Mouse (Mus musculus) stomach, embryonic 16.5 days (tissue): ENCODE results near the gene Cers5. TPM values are rescaled to one million over a fixed set of nuclear protein-coding genes. Genes with fewer than 3 reads are reported as not detected.

Source experiments
- ATAC-seq: fragments of 200-750 bp; cut with Nextera tagmentation; 2 replicates; pipeline ENCODE4 v1.8.0; 2017; ENCODE audit warnings: moderate number of reproducible peaks, moderate TSS enrichment; ENCODE audit not compliant: insufficient read depth, low FRiP score
- H3K27ac ChIP-seq: fragments of 300-500 bp; sonication (generic); 2 replicates; pipeline ENCODE4 v1.5.1; 2014; ENCODE audit warnings: low read length
- H3K27me3 ChIP-seq: fragments of 300-500 bp; sonication (generic); 2 replicates; pipeline ENCODE4 v1.6.1; 2014; ENCODE audit warnings: low read length, control low read depth, mixed read lengths; ENCODE audit not compliant: control insufficient read depth, insufficient read depth
- H3K36me3 ChIP-seq: fragments of 300-500 bp; sonication (generic); 2 replicates; pipeline ENCODE4 v1.6.1; 2014; ENCODE audit warnings: low read length; ENCODE audit not compliant: control insufficient read depth, insufficient read depth
- H3K4me1 ChIP-seq: fragments of 300-500 bp; sonication (generic); 2 replicates; pipeline ENCODE4 v1.6.1; 2014; ENCODE audit warnings: low read length, control low read depth, mixed read lengths; ENCODE audit not compliant: control insufficient read depth, insufficient read depth
- H3K4me2 ChIP-seq: fragments of 300-500 bp; sonication (generic); 2 replicates; pipeline ENCODE4 v1.6.1; 2014; ENCODE audit warnings: low read depth, low read length, mixed read lengths
- H3K4me3 ChIP-seq: fragments of 300-500 bp; sonication (generic); replicated peaks from 2 replicates; pipeline ENCODE4 v1.5.1; 2014; ENCODE audit warnings: mild to moderate bottlenecking, low read length
- H3K9ac ChIP-seq: fragments of 300-500 bp; sonication (generic); 2 replicates; pipeline ENCODE4 v1.6.1; 2014; ENCODE audit warnings: low read length
- H3K9me3 ChIP-seq: fragments of 300-500 bp; sonication (generic); replicated peaks from 2 replicates; pipeline ENCODE4 v1.6.1; 2016; ENCODE audit warnings: low read length, control low read depth; ENCODE audit not compliant: control insufficient read depth
- WGBS: fragments of 180-500 bp; shearing (Covaris S2); extraction: QIAGEN DNeasy Blood & Tissue Kit; methylation state at CpG from one replicate; pipeline ENCODE4 v1.1.7; 2014; 5-methylcytosine and 5-hydroxymethylcytosine counted together
- polyA plus RNA-seq: library from polyadenylated mRNA; unstranded; fragments of >200 nt; fragmentation: Nextera tagmentation; extraction: Ambion mirVana; gene quantifications from 2 replicates; pipeline ENCODE4 v1.2.1, GENCODE M21; 2015

The Cers5 gene
- polyA plus RNA-seq, 1 experiment from 2014 or later: 62.1 TPM

DNA sequence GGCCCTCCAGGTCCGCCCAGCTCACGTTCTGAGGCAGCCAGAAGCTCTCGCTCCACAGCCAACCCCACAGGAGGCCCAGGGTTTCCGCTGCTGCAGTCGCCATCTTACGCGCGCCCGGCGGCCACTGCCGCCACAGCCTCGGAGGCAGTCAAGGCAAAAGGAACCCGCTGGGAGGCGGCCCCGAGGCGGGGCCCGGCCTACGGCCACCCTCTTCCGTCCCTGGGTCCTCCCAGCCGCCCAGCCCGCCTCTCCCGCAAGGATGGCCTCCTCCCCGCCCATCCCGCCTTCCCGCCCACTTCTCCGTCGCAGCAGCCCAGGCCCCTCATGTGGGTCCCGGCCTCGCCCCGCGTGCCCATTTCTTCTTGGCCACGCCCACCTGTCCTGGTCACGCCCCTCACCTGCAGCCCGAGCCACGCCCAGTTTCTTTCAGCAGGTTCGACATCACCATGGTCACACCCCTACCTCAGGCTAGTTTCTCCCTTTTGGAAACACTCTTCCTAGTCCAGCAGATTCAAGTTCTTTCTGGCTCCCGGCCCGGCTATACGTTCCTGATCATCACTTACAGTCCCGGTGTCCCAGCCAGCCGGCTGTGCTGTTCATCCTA, 306 bp downstream of the Cers5 start:
- under 1% methylated on average over 41 of the region's 41 CpGs for WGBS
- Histone ChIP-seq H3K9ac (peak overlapping the region; percentile 93), H3K9me3 (no peaks in the 10 kb centered on the region), H3K4me1 (peaks cover 6% of the 10 kb centered on the region), H3K27me3 (no peaks in the 10 kb centered on the region), H3K4me2 (peak overlapping the region; percentile 80), H3K36me3 (no peaks in the 10 kb centered on the region), H3K4me3 (peak overlapping the region; percentile 86), H3K27ac (peak overlapping the region; percentile 95)
- ATAC-seq: peak; percentile 98

DNA sequence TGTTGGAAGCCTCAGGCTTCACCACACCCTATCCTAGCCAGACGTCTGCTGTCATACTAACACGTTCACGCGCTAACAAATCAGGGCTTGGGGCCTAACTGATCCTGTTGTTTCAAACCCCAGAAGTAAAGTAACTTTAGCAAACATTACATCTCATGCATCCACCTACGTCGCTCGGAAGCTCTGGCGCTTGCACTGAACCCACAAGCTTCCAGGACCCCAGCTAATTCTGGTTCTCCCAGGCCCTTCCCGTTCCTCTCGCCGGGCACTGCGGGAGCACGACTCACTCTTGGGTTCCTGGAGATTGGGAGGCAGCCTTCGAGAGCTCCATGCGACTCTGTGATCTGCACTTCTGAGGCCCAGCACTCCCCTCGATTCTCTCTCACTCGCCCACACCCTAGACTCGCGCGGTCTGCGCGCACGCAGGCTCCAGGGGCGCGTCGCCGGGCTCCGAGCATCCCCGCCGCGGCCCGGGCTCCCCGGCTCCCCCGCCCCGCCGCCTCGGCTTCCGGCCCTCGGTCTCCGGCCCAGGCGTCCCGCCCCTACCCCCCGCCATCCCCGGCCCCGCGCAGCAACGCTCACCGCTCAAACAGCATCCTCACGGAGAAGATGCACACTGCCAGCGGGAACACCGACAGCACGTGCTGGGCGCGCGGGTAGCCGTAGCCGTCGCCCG, 946 bp downstream of the Cers5 start:
- Histone ChIP-seq H3K4me1 (peaks cover 6% of the 10 kb centered on the region), H3K4me3 (peak overlapping the region; percentile 86), H3K9me3 (no peaks in the 10 kb centered on the region), H3K27ac (peak overlapping the region; percentile 95), H3K4me2 (peak overlapping the region; percentile 80), H3K27me3 (no peaks in the 10 kb centered on the region), H3K36me3 (no peaks in the 10 kb centered on the region), H3K9ac (peak overlapping the region; percentile 93)
- under 1% methylated on average over 59 of the region's 59 CpGs for WGBS
- ATAC-seq: peak; percentile 55

DNA sequence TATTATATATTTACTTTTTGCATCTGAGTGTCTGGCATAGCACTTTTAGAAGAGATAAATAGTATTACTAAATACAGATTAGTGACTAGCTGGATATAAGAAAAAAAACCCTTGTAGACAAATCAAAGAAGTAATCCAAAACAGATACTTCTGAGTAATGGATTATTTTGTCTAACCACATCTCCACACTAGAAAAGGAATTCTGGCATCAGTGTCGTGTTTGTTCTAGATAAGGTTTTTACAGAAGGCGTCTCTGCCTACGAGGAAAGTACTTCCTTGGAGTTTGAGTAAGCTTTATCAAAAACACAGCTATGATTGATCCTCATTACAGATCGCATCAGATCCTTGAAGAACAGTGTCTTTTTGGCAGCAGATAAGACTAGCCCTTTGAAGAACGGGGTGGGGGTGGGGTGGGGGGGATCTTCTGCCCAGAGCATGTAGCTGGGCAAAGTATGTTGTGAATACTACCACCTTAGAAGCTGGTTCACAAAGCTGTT, 1.6 kb downstream of the Cers5 start:
- peak overlapping the region; percentile 80 for H3K4me2 ChIP-seq
- H3K9ac ChIP-seq: peak overlapping the region; percentile 93
- H3K27ac ChIP-seq: peak overlapping the region; percentile 95
- H3K4me1 ChIP-seq: peaks cover 6% of the 10 kb centered on the region
- no peaks in the 10 kb centered on the region for H3K27me3 ChIP-seq
- H3K4me3 ChIP-seq: peak overlapping the region; percentile 86
- no peaks in the 10 kb centered on the region for H3K36me3 ChIP-seq
- WGBS: 11% methylated on average over 5 of the region's 5 CpGs
- no peak for ATAC-seq
- no peaks in the 10 kb centered on the region for H3K9me3 ChIP-seq

DNA sequence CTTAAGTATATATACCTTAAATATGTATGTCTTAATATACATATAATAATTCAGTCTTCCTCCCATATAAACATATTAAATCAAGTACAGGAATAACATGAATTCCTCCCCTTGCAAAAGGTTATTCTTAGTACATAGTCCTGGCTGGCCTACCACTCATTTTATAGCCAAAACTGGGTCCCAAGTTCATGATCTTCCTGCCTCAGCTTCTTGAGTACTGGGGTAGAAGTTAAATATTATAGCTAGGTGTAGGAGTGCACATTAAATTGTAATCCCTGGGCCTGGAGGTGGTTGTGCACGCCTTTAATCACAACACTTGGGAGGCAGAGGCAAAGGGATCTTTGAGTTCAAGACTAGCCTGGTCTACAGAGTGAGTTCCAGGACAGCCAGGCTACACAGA, 3.9 kb downstream of the Cers5 start:
- WGBS: 94% methylated on average over 1 of the region's 1 CpGs
- no peak overlapping the region for H3K4me2 ChIP-seq
- H3K4me1 ChIP-seq: peaks cover 6% of the 10 kb centered on the region
- H3K27me3 ChIP-seq: no peaks in the 10 kb centered on the region
- H3K27ac ChIP-seq: no peak overlapping the region
- H3K9me3 ChIP-seq: no peaks in the 10 kb centered on the region
- H3K4me3 ChIP-seq: no peak overlapping the region
- ATAC-seq: no peak
- H3K36me3 ChIP-seq: no peaks in the 10 kb centered on the region
- no peak overlapping the region for H3K9ac ChIP-seq

DNA sequence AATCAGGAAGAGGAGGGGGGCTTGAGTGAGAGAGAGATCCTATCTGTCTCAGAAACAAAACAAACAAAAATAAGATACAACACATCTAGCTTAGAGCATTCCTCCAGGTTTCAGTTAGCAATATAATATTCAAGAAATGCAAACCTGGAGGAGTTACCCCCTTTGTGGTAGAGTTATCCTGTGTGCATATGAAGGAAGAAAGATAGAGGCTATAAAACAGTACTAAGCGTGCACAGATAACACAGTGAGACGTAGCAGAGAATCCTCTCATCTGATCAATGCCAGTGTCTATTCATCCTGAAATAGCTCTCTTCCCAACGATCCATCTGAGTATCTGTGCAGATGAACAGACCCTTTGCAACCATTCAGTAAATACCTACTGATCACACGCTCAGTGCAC, 5.2 kb downstream of the Cers5 start:
- Histone ChIP-seq H3K36me3 (no peaks in the 10 kb centered on the region), H3K27ac (no peak overlapping the region), H3K4me2 (no peak overlapping the region), H3K9me3 (no peaks in the 10 kb centered on the region), H3K4me3 (no peak overlapping the region), H3K4me1 (peaks cover 6% of the 10 kb centered on the region), H3K27me3 (no peaks in the 10 kb centered on the region), H3K9ac (no peak overlapping the region)
- ATAC-seq: no peak
- 86% methylated on average over 4 of the region's 4 CpGs for WGBS

DNA sequence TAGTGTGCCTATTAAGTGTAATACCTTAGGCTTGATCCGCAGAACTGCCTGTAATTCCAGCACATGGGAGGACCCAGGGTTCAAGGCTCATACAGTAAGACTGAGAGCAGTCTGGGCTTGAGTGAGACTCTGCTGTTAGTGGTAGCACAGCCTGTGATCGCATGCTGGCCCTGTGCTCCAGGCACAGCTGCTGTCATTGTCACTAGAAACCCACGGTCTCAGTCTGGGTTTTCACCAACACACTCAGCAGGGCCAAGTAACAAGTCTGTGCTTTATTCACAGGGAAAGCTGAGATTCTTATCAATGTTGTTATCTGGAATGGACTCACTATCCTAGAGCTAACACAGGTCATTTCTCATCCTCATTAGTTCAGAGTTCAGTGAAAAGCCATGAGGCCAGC, 18.5 kb downstream of the Cers5 start:
- H3K4me1 ChIP-seq: no peaks in the 10 kb centered on the region
- no peaks in the 10 kb centered on the region for H3K36me3 ChIP-seq
- no peak overlapping the region for H3K27ac ChIP-seq
- WGBS: 62% methylated on average over 3 of the region's 3 CpGs
- H3K9ac ChIP-seq: no peak overlapping the region
- H3K27me3 ChIP-seq: no peaks in the 10 kb centered on the region
- ATAC-seq: no peak
- no peak overlapping the region for H3K4me3 ChIP-seq
- H3K4me2 ChIP-seq: no peak overlapping the region
- no peaks in the 10 kb centered on the region for H3K9me3 ChIP-seq

DNA sequence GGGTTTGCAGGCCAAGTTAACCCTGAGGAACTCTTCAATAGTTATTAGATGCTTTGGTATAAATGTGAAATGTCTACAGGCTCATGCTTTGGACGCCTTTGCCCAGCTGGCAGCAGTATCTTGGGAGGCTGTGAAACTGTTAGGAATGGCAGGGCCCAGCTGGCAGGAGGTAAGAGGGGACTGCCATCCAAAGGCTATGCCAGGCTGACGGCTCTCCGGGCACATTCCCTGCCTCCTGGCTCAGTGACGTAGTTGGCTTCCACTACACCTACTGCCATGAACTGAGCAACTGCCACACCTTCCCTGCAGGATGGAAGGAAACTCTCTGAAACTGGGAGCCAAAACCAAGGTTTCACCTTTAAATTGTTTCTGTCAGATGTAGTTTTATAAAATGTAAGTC, 32.5 kb downstream of the Cers5 start:
- no peaks in the 10 kb centered on the region for H3K9me3 ChIP-seq
- no peak for ATAC-seq
- peaks cover 2% of the 10 kb centered on the region; the same call in 1 of the 2 replicates for H3K36me3 ChIP-seq
- no peak overlapping the region for H3K27ac ChIP-seq
- no peak overlapping the region for H3K9ac ChIP-seq
- H3K4me1 ChIP-seq: no peaks in the 10 kb centered on the region
- 94% methylated on average over 4 of the region's 4 CpGs for WGBS
- no peaks in the 10 kb centered on the region for H3K27me3 ChIP-seq
- no peak overlapping the region for H3K4me3 ChIP-seq
- no peak overlapping the region for H3K4me2 ChIP-seq

DNA sequence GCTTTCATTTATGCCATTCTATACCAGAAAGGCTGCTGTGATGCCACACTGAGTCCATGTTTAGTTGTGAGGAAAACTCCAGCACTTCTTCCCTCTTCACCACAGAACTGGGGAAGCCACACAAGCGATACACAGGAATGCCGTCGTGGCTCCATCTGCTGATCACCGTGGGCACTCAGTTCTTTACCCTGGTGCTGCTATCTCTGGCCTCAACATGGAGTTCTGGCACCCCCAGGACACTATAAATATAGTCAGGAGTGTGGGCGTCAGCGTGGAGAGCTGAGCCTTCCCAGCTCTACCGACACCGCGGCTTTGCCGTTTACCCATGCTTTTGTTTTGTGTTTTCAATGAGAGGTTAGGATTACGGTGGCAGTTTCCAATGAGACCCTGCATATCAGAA, 36.0 kb downstream of the Cers5 start:
- Histone ChIP-seq H3K4me3 (no peak overlapping the region), H3K27ac (no peak overlapping the region), H3K36me3 (no peaks in the 10 kb centered on the region; the same call in 1 of the 2 replicates), H3K9me3 (no peaks in the 10 kb centered on the region), H3K27me3 (no peaks in the 10 kb centered on the region), H3K4me2 (no peak overlapping the region), H3K4me1 (no peaks in the 10 kb centered on the region), H3K9ac (no peak overlapping the region)
- no peak for ATAC-seq
- 88% methylated on average over 11 of the region's 11 CpGs for WGBS

DNA sequence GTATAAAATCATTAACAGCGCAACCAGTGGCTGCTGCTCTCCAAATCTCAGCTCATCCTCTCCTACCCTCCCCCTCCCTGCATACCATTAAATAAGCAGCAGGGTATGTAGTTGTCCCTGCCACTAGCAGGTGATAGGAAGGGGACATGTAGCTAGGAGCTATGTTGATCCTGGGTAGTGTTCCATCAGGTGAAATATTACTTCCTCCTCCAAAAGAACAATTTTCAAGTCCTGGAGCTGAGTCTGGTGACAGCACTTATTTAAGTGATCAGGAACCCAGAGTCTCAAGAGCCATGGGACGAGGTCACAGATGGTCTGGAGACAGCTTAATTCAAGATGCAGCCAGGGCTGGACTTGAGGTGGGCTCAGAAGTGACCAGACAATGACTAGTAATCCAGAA, 37.1 kb downstream of the Cers5 start:
- ATAC-seq: no peak
- no peak overlapping the region for H3K4me3 ChIP-seq

More for the DNA sequence above, 37.1 kb downstream of the Cers5 start:
- H3K36me3 ChIP-seq: no peaks in the 10 kb centered on the region; the same call in 1 of the 2 replicates
- H3K4me2 ChIP-seq: no peak overlapping the region
- no peaks in the 10 kb centered on the region for H3K9me3 ChIP-seq
- H3K9ac ChIP-seq: no peak overlapping the region
- no peaks in the 10 kb centered on the region for H3K4me1 ChIP-seq
- 90% methylated on average over 2 of the region's 2 CpGs for WGBS
- no peak overlapping the region for H3K27ac ChIP-seq
- no peaks in the 10 kb centered on the region for H3K27me3 ChIP-seq
